Mouse (Mus musculus) brain, embryonic 14.5 days (tissue): Measurements from ENCODE around the gene Tex38.

Source experiments
- CTCF ChIP-seq: fragments of 200-500 bp; IDR thresholded peaks from 2 replicates; pipeline ENCODE4 v1.5.1; 2012; ENCODE audit warnings: inconsistent platforms, mild to moderate bottlenecking, moderate library complexity, borderline replicate concordance; ENCODE audit not compliant: insufficient read depth, insufficient read length; ENCODE audit errors: extremely low read depth
- POLR2A ChIP-seq: fragments of 200-500 bp; IDR thresholded peaks from 2 replicates; pipeline ENCODE4 v1.6.1; 2012; ENCODE audit warnings: mild to moderate bottlenecking, inconsistent platforms, borderline replicate concordance; ENCODE audit not compliant: poor library complexity, insufficient read depth, insufficient read length, severe bottlenecking; ENCODE audit errors: extremely low read depth

DNA sequence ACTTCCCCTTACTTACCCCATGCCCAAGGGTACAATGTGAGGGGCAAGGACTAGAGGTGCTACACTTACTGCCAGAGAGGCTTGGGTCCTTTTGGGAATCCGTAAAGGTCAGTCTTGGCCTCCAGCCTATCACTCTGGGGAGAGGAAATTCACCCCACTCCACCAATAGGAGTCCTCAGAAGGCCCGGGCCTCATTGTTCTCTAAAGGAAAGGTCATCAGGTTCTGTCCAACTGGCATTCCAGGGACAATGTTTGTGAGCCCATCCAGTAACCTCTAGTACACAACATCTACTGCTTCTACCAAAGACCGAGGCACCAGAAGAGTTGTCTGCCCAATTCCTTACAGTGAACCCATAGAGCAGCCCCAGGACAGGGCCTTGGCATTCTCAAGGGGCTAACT is at the start of gene Tex38:
- no peak for TF ChIP-seq CTCF
- TF ChIP-seq POLR2A, result no peak
